Mouse (Mus musculus) urinary bladder, postnatal 14 days (tissue): ENCODE results near the gene Anapc11.

ENCODE experiments used
- DNase-seq: peaks from one replicate; pipeline ENCODE4 v3.0.0; 2021; ENCODE audit warnings: low spot score

Gene Anapc11

DNA sequence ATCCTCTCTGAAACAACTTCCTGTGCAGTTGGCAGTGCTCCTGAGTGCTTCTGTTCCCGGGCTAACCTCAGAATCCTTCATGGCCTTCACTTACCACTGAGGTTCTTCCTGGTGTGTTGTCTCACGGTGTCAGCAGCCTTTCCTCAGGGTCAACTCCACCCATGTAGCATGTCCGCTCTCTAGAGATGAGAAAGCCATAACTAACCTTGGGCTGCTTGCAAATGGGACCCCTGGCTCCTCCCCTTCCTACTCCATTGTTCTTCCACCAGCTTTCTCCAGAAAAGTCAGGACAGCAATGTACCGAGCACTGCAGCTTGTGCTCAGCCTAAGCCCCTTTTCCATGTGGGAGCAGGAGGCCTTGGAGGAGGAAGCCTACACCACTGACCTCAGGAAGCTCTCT, 8.5 kb downstream of the Anapc11 start:
- no peak for DNase-seq

DNA sequence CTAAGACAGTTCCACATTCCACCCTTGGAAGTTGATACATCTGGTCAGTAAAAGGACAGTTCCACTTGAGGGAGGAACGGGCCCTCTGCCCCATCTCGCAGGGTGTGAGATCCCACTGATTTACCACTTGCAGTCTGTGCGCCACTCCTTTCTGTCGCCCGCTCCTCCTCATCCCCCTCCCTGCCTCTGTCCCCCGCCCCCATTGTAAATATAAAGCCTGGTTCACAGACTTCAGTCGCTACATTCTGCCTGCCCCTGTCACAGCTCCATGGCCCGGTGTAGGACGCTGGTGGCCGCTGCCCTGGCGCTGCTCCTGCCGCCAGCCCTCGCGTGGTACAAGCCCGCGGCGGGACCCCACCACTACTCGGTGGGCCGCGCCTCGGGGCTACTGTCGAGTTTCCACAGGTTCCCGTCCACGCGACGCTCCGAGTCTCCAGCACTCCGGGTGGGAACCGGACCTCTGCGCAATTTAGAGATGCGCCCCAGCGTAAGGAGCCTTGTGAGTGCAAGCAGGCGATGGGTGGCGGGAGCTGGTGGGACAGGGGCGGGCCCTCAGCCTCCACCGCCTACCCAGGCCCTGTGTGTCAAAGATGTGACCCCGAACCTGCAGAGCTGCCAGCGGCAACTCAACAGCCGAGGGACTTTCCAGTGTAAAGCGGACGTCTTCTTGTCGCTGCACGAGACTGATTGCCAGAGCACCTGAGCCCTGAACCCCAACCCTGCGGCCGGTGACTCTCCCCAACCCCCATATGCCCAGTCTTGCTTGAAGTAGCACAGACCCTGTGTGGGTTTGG, 10.2 kb downstream of the Anapc11 start, which contains the start of gene Npb:
TSS of gene Npb (plus strand) at position 237 of the 794 bp plus-strand sequence.
- DNase-seq: no peak

DNA sequence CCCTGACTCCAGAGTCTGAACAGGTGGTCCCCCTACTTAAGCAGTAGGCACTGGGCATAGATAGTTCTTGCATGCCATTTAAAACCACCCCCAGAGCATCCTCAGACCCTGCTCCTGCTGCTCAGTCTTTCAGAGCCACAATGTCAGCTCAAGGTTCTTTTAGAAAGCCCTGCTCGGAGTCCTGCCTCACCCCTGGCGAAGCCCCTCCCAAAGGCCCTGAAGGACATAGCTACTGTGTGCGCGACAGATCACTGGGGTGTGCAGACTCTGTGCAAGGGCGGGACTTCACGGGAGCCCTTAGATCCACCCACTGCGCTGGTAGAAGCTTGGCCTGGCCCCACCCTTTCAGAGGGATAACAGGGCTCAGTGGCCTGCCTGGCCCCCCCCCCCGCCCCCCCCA, 11.0 kb downstream of the Anapc11 start:
- DNase-seq: no peak

DNA sequence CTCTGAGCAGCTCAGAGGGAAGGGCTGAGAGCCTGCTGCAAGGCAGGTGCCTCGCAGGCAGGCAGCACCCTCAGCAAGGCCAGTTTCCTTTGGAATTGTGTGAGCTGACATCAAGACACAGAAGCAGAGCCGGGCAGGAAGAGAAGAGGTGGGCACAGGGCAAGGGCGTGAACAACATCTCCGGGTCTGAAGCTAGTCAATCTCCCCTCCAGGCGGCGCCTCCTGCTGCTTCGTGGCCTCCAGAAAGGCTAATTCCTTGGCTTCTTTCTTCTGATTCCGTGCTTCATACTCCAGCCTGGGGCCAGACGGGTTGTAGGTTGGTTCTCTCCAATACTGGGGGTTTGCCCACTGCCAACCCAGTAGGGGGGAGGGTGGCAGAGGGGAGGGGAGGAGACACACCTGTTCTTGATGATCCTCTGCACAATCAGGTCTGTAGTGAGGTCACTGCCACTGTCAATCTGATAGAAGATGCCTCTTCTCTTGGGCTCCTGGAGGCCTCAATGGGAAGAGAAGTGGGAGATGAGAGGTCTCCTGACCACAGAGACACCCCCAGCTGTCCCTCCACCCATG, 12.3 kb downstream of the Anapc11 start:
- DNase-seq: no peak

DNA sequence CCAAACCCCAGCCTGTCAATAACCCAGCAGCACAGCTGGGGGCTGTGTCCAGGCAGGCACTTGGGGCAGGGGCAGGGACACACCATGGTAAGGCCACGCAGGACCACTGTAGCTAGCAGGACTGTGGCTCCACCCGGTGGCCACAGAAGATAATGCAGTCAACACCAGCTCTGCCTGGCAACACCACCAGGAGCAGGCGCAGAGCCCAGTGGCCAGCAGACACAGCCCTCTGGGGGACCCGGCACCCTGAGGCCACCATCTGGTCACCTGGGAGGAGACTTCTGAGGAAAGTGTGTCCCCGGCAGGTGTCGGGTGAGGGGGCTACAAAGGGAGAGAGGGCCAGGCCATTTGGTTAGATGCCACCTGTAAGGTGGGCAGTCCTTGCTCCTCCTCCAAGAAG, 14.5 kb downstream of the Anapc11 start:
- DNase-seq: peak; percentile 68

DNA sequence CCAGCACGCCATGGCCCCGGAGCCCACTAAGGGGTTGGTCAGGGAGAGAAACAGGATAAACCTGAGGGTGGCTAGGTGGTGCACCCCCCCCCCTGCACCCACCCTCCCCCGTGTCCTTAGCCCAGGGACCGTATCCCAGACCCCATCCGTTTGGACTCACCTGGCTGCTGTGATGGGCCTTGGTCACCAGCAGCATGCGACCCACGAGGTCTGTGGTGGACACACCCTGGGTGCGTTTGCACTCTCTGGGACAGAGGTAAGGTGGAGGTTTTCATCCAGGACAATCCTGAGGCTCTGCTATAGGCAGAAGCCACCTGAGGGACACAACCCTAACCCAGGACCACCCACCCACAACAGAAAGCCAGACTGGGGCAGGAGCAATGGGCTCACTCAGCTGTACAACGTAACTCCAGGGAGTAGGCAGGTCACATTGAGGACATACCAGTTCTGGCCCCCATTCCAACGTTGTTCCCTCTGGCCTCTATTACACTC, 15.3 kb downstream of the Anapc11 start:
- no peak for DNase-seq

DNA sequence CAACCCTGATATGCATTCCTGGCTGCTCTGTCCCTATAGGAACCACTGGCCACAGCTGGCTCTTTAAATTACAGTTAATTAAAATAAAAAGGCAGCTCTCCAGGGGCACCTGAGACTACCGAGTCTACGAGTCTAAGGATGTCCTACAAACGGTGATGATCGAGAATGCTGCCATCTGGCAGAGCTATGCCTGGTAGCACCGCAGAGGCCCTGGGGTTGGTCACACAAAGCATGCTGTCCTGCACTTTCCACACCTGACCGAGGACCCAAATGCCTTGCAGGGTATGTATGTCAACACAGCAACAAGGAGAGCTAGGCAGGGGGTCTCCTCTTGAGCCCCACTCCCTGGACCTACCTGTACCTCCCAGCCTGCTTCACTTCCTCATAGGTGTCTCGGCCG, 15.8 kb downstream of the Anapc11 start:
- DNase-seq: no peak

DNA sequence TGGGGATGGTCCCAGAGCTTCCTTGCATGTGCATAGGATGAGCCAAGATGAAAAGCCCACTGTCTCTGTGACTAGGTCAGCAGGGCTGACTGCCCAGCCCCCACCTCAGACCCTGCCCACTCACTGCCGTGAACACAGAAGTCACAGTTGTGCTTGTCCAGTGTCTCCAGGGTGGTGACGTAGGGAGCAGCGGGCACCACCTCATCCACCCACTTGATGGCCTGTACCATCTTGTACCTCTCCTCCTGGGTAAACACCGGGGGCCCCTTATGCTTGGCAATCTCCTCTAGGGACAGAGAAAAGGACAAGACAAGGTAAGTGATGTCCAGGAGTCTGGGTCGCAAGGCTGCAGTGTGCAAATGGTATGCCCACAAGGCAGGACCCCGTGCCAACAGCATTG, 16.9 kb downstream of the Anapc11 start:
- no peak for DNase-seq

DNA sequence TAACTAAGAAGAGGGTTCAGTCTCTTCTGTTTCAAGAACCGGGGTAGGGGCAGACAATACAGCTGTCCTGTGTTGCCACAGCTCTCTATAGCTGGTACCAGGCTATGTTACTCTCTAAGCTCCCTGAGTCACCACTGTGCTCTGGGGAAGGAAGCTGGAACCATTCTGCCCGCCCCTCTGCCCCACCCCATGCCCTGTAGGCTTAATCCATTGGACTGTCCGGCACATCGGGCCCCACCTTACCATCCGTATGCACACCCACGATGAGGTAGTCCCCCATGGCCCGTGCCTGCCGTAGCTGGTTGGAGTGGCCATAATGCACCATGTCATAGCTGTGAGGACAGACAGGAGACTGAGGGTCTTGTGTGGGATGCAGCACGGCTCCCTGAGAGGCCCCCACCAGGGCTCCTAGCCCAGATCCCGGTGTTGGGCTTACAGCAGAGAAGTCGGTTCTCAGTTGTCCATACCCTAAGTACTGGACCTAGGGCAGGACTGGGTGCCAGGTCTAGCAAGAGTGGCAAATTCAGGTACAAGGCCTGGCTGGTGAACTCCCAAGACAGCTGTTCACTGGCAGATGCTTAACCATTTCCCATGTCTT, 17.5 kb downstream of the Anapc11 start:
- no peak for DNase-seq

DNA sequence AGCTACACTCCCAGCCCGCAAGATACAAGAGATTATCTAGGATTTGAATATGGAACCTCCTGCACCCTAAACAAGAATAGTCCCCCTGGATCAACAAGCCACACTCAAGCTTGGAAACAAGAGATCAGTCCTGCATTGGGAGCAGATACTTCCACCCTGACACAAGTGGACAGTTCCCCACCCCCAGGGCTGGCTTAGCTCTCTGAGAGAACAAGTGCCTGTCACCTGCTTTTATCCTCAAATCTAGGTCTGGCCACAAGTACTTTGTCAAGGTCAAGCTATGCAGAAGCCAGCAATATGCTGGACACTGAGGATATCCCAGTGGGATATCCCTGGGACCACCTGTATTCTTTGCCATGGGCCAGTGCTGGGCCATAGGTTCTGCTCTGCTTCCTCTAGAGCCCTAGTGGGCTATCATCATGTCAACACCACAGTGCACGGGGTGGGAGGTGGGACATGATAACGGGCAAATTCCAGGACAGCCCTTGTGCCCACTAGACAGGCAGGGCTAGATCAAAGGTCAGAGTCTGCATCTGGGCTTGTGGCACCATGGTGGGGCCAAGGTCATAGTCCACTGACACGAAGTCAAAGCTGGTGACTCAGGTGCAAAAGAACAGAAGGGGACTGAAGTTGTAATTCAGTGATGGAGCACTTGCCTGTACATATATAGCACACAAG, 18.5 kb downstream of the Anapc11 start:
- DNase-seq: no peak

DNA sequence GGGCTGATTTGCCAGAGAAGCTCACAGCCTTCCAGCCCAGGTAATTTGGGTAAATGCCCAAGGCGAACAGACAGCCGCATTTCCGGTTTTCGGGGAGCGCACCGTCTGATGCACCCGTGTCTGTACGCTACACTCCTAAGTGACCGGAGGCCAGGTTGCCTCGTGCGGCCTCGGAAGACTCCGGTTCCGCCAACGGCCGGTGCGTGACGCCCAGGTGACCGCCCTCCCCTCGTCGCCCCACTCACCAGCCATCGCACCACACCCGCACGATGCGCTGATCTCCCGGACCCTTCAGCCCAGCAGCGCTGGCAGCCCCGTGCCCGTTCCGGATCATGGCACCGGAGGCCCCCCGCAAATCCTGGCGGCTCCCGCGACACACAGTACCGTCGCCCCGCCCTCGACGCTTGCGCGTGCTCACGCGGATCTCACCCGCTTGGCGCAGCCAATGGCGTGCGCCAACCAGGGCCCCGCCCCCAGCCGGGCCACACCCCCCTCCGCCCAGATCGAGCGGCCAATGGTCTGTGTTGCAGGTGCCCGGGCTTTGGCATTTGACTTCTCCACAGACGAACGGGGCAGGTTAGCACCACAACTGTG, 19.4 kb downstream of the Anapc11 start, which contains the start of gene Pcyt2:
TSS of gene Pcyt2 (minus strand) at position 418 of the 594 bp plus-strand sequence.
- DNase-seq: peak; percentile 92

DNA sequence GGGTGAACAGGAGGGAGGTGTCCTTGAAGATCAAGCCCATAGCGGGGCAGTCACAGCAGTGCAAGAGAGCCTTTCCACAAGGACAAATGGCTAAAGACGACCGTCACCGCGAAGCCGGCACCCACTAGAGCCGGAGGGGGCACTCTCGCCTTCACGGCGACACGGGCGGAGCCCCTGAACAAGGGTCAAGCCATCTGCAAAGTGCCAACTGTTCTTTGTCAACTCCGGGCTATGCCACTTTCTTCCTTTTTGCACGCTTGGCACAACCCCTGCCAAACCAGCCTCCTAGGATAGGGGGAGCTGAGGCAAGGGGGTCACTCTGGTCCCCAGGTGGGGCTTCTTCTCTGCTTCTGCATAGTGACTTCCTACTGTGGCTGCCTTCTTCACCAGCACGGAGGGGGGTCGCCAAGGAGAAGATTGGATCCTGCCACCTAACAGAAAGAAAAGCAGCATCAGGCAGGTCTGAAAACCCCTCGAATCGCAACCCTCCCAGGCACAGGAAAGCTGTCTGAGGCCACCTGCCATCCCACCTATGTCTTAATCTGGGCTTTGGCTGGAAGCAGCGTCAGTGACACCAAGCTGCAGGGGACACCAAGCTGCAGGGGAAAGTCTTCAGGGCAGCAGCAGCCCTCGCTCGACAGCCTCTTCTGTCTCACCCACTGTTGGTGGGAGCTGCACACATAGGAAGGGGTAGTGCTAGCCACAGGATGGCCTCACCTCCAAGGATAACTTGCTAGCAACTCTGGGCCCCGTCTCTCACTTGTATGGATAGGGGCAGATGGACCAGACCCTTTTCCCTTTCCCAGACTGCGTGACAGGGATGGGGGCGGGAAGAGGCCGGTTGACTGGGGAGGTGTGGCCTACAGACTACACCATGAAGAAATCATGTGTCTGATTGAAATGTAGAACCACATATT, 20.7 kb downstream of the Anapc11 start:
- no peak for DNase-seq

DNA sequence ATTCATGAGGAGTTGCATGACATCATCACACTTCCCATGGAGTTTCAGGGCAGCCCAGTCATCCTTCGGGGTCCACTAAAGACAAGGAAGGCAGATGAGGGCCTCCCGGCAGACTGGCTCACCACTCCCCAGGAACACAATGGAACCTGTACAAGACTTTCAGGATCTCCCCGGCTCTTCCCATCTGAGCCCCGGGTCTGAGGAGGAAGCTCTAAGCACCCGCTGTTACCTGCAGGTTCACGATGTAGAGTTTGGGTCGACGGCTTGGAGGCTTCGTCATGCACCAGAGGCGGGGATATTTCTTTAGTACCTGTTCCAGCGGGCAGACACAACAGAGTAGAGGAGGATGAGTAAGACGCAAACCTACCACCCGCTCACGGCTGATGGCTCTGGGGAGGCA, 22.0 kb downstream of the Anapc11 start:
- DNase-seq: no peak

DNA sequence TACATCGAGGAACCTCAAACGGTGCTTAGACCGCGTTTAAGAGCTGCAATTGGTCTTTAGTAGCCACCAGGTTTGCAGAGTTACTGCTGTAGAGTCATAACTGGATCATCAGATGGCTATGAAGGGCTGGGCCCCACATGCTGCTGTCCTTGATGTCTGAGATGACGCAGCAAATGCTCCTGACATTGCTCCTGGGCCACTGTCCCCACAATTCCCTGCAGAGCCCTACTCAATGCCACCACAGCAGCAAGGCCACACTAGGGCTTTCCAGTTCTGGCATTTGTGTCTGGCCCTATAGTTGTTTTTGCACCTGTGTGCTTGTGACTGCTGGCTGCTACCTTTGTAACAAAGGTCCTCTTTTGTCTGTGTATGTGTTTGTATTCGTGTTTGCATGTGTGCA, 24.6 kb downstream of the Anapc11 start:
- no peak for DNase-seq

DNA sequence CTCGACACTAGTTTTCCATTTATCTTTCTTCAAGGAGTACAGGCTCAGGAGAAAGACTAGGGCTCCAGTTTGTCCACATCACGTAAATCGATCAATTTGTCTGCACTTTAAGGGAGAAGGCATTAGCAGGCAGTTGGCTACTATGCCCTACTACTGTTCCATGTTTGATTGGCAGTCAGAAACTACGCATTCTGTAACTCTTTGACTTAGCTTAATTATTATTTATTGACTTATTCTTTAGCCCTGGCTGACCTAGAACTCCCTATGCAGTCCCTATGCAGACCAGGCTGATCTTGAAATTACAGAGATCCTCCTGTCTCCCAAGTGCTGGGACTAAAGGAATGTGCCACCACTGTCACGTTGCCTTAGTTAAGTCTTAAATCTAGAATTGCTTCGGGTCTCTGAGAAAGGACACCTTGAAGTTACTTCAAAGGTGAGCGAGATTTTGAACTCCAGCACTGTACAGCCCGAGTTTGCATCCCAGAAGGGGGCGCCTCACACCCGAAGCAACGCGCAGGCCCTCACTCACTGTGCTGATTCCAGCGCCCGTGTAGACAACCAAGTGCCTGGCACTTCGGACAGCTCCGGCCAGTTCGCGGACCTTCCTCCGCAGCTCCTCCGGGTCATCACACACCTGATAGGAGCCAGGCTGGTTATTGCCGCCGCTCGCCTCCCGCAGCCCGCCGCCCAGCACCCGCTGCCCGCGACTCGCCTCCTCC, 25.9 kb downstream of the Anapc11 start:
- DNase-seq: peak; percentile 72

DNA sequence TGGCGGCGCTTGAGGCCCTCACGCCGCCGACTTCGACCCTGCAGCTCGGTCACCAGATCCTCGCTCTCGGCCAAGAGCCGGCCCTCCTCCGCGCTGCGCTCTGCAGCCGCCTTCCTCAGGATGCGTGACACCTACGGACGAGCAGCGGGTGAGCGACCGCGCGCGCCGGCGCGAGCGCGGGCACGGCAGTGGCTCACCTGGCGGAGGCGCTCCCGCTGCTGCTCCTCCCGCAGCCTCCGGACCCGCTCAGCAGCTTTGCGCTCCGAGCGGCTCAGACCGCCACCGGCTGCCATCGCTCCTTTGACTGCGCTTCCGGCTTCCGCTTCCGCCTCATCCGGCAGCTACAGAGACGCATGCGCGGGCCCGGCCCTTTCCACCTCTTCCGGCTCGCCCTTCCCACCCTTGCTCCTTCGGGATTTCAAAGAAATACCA, 26.5 kb downstream of the Anapc11 start:
- DNase-seq: peak; percentile 87

DNA sequence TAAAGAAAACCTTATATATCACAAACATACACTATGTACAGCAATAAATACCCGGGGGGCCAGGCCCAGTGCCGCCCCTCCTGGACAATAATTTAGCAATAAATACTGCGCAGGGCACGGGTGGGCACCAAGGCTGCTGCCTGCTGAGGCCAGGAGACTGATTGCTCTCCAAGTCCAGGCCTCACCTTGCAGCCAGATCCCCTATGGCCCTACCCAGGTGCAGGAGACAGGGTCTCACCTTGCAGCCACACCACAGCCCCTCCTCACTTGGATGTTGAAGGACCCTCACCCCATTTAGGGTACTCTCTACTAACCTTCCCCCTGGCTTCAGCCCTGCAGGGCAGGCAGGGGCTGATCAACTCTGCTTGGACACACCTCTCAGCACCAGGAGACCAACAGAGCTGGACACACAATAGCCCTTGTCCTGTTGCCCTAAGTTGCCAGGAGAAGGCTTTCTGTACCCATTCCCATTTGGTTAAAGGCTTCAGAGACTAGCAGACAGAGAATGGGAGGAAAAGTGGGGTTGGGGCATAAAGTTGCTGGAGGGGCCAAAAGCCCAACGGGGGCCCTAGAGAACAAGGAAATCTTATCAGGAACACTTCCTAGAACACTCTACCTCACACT, 27.0 kb downstream of the Anapc11 start, which contains the start of gene Sirt7:
TSS of gene Sirt7 (minus strand) at position 89 of the 624 bp plus-strand sequence.
- no peak for DNase-seq

DNA sequence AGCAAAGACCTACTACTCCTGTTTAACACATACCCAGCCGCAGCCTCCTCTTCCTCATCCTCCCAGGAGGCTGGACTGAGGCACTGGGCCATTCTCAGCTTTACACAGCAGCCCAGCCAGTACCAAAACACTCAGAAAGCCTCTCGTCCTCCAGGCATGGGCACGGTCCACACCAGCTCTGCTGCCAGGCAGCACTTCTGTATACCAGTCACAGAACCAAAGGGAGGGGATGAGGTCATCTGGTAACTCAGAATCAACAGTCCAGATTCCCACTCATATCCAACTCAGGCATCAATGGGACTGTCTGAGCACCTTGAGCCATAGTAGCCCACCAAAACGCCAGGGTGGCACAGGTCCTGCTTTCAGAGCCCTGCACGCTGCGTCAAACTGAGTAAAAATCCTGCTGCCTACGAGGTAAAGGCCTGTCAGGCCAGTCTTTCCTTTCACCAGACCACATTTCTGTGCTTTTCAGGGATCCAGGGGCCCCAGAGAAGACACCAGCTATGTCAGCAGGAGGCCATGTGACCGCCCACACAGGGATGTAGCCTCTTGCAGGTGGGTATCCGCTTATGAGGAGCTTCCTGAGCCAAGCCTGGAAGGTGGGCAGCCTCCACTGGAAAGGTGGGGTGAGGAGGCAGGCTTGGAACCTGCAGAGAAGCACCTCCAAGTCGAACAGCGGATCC, 28.7 kb downstream of the Anapc11 start:
- DNase-seq: no peak
